Mouse (Mus musculus) brain, embryonic 18.5 days (tissue): ENCODE data around the gene Pdss1.

ENCODE experiments used
- DNase-seq: peaks from one replicate; pipeline ENCODE4 v3.0.0-alpha.2; 2012; ENCODE audit warnings: low read depth, low spot score

The Pdss1 gene

DNA sequence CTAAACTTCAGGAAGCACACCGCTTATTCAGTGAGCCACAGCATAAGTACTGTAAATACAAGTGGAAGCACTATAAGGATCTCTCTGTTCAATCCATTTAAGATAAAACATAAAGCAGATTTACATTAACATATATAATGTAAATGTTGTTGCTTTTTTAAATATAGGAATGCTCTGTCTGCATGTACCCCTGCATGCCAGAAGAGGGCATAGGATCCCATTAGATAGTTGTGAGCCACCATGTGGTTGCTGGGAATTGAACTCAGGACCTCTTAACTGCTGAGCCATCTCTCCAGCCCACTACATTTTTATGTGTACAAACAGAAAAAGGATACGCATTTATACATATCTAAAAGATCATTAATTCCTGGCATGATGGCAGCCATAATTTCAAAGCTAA lies 66.4 kb downstream of the Pdss1 start:
- no peak for DNase-seq

- no peak for DNase-seq
These were observed 66.9 kb downstream of the Pdss1 start for GRCm38 (mm10) chr2:22962242-22962641.

DNA sequence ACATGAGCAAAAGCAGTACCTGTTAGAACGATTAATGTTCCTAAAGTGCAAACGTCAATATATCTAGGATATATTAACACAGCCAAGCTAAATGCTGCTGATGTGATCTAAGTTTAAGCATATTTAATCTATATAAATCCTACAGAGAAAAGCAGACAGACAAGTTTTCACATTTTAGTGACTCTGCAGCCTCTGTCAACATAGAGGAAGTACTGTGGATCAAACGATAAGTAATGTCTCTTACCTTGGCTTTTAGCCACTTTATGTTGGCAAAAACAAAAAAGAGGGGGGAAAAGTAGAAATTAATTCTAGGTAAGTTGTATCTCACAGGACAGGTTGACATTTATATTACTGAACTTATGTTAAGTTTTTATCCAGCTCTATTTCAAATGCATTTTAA lies 67.6 kb downstream of the Pdss1 start:
- DNase-seq = no peak

DNA sequence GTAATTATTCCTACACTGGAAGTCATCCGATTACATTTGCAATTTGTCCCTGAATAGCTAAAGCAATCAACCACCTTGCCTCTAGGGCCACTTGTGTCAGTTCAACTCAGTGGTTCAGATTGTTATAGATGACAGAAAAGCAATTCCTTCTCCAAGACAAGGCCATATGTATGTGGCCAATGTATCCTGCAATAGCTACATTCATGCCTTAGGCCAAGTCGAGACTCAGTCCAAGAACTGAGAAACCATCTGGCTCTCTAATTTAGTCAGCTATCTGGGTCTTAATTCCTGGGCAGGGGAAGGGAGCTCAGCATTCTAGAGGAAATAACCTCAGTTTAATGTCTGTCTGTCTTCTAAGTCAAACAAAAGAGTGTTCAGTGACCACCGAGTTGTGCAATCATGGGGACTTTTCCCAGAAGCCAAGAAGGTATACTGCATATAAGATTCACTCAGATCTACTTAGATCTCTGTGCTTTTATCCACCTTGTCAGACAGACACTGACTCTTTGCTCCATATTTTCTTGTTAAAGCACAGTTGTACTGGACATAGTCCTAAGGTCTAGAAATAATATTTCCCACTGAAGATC lies 82.2 kb downstream of the Pdss1 start:
- no peak for DNase-seq

DNA sequence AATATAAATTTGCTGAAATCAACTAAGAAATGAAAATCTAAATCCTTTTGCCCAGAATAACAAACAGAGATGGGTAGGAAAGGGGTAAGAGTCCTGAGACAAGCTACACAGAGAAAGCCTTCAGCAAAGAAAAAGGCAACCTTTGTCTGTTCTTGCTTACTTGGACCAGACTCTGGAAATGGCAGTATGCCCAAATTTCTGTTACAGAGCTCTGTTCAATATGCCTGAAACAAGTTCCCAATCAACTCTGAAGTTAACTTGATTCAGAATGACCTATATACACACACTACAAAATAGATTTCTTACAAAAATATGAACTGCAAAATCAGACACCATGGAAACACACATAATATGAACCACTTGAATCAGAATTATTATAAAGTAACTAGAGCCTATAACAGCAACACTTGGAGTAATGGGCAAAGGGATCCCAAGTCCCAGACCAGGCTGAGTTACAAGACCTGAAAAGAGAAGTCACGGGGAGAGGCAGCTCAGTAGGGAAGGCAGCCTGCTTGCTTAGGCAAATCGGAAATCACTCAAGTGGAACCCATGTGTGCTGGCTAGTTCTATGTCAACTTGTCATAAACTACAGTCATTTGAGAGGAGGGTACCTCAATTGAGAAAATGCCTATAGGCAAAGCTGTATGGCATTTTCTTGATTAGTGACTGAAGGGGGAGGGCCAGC lies 90.8 kb downstream of the Pdss1 start:
- DNase-seq = no peak
